In genomic region chr13:29745073-29745472, GRCm38 (mm10) we compare ENCODE assay signal across 11 mouse cellular contexts.
DNase-seq lines count a peak whose midpoint lies in the region; ATAC-seq and TF ChIP-seq lines count a peak whose summit lies in the region.
"Had no signal": no experiment of that assay in that cellular context is flagged by ENCODE, and none has a peak within 500 bp of the region (broad histone marks: within the 10 kb centered on the region; RNA-seq: fewer than 3 reads in every experiment).

No protein-coding gene starts in this region.

- no peak for TF ChIP-seq EP300 in stomach, postnatal 0 days (optimal IDR thresholded peaks at IDR 0.05)

- H3K4me2 ChIP-seq in stomach, postnatal 0 days (replicated peaks; ENCODE audit: low read depth): no peak overlapping the region
- H3K4me2 ChIP-seq in liver, embryonic 11.5 days: no peak overlapping the region

- peak; percentile 28 to 52 for DNase-seq in layer of hippocampus, adult 18-20 months (ENCODE audit: low spot score in 2 of 2)
- no peak for DNase-seq in layer of hippocampus, adult 11-12 months (ENCODE audit: low spot score)
- peak; percentile 33 to 68 for DNase-seq in right cerebral cortex, adult 2 months (ENCODE audit: low spot score in 2 of 2)
- DNase-seq in right cerebral cortex, postnatal 25 days: no peak
- peak; percentile 39 to 74 for DNase-seq in cerebellum, postnatal 25 days
- no peak for DNase-seq in stomach, postnatal 0 days (ENCODE audit: low spot score)
- no peak for DNase-seq in liver, embryonic 11.5 days (ENCODE audit: low spot score)
- DNase-seq: adrenal gland, postnatal 25 days; kidney, postnatal 14 days; midbrain, embryonic 14.5 days had no signal

- no peaks in the 10 kb centered on the region for H3K27me3 ChIP-seq in stomach, postnatal 0 days (ENCODE audit: control insufficient read depth, insufficient read depth, low read length)
- no peaks in the 10 kb centered on the region for H3K27me3 ChIP-seq in liver, embryonic 11.5 days (replicated peaks; ENCODE audit: control insufficient read depth, insufficient read depth, low read length)

- H3K9ac ChIP-seq in stomach, postnatal 0 days (ENCODE audit: low read length): no peak overlapping the region
- H3K9ac ChIP-seq in liver, embryonic 11.5 days (ENCODE audit: low read depth, low read length): no peak overlapping the region

- TF ChIP-seq CTCF in stomach, postnatal 0 days (IDR thresholded peaks at IDR 0.05; ENCODE audit: low read depth): no peak

- H3K4me3 ChIP-seq in stomach, postnatal 0 days (ENCODE audit: low read depth, low read length): no peak overlapping the region
- no peak overlapping the region for H3K4me3 ChIP-seq in liver, embryonic 11.5 days (ENCODE audit: low read depth, low read length)

- ATAC-seq in stomach, postnatal 0 days (ENCODE audit: low FRiP score, low TSS enrichment): peak; percentile 54; the same call in 1 of the 2 replicates
- no peak for ATAC-seq in liver, embryonic 11.5 days (replicated peaks; ENCODE audit: low FRiP score)
- no peak for ATAC-seq in monocyte, adult 5-6 weeks (replicated peaks; ENCODE audit: insufficient number of reproducible peaks, low FRiP score, low TSS enrichment, poor library complexity, severe bottlenecking)

- no peaks in the 10 kb centered on the region for H3K36me3 ChIP-seq in stomach, postnatal 0 days (ENCODE audit: control insufficient read depth, insufficient read depth, low read length)
- H3K36me3 ChIP-seq in liver, embryonic 11.5 days (ENCODE audit: control insufficient read depth, insufficient read depth, low read length): no peaks in the 10 kb centered on the region

- no peaks in the 10 kb centered on the region for H3K9me3 ChIP-seq in stomach, postnatal 0 days (ENCODE audit: control insufficient read depth, low read length)
- no peaks in the 10 kb centered on the region for H3K9me3 ChIP-seq in liver, embryonic 11.5 days (ENCODE audit: control insufficient read depth, low read length)

- H3K27ac ChIP-seq in stomach, postnatal 0 days (replicated peaks): peak overlapping the region; percentile 45; the same call in 1 of the 2 replicates
- H3K27ac ChIP-seq in liver, embryonic 11.5 days (ENCODE audit: low read depth, low read length): no peak overlapping the region

- H3K4me1 ChIP-seq in stomach, postnatal 0 days (replicated peaks; ENCODE audit: control insufficient read depth, insufficient read depth): no peaks in the 10 kb centered on the region
- H3K4me1 ChIP-seq in liver, embryonic 11.5 days (replicated peaks; ENCODE audit: control insufficient read depth, insufficient read depth, low read length): no peaks in the 10 kb centered on the region

- WGBS in stomach, postnatal 0 days: 43% methylated on average over 2 of the region's 2 CpGs
- 70% methylated on average over 2 of the region's 2 CpGs for WGBS in liver, embryonic 11.5 days

Comparison
In these comparisons a context has a peak if more than half of its experiments do, and no peak if none do; other contexts are left out.
1. DNase-seq: peak in layer of hippocampus, adult 18-20 months (2 of 2), right cerebral cortex, adult 2 months (2 of 2) and cerebellum, postnatal 25 days (2 of 2); none in layer of hippocampus, adult 11-12 months (single experiment), right cerebral cortex, postnatal 25 days (single experiment), stomach, postnatal 0 days (single experiment) and liver, embryonic 11.5 days (single experiment).